14 mouse cellular contexts compared by ENCODE assay signal in genomic region chr17:86410496-86410895, GRCm38 (mm10).
DNase-seq lines count a peak whose midpoint lies in the region; ATAC-seq lines count a peak whose summit lies in the region.
"Had no signal": no experiment of that assay in that cellular context is flagged by ENCODE, and none has a peak within 500 bp of the region (broad histone marks: within the 10 kb centered on the region; RNA-seq: fewer than 3 reads in every experiment).

No protein-coding gene starts in this region.

- H3K4me3 ChIP-seq in heart, embryonic 10.5 days = no peak overlapping the region
- H3K4me3 ChIP-seq in hindbrain, embryonic 10.5 days = no peak overlapping the region
- no peak overlapping the region for H3K4me3 ChIP-seq in neural tube, embryonic 13.5 days
- H3K4me3 ChIP-seq: embryonic facial prominence, embryonic 13.5 days; kidney, embryonic 15.5 days; myocyte had no signal

- H3K9me3 ChIP-seq in heart, embryonic 10.5 days = no peaks in the 10 kb centered on the region
- no peaks in the 10 kb centered on the region for H3K9me3 ChIP-seq in hindbrain, embryonic 10.5 days
- no peaks in the 10 kb centered on the region for H3K9me3 ChIP-seq in neural tube, embryonic 13.5 days
- H3K9me3 ChIP-seq: embryonic facial prominence, embryonic 13.5 days; kidney, embryonic 15.5 days had no signal

- peaks cover 47% of the 10 kb centered on the region for H3K4me1 ChIP-seq in heart, embryonic 10.5 days
- peaks cover 58% of the 10 kb centered on the region for H3K4me1 ChIP-seq in hindbrain, embryonic 10.5 days (replicated peaks)
- H3K4me1 ChIP-seq in neural tube, embryonic 13.5 days (replicated peaks) = peaks cover 54% of the 10 kb centered on the region

- no peak overlapping the region for H3K4me2 ChIP-seq in neural tube, embryonic 13.5 days
- H3K4me2 ChIP-seq: embryonic facial prominence, embryonic 13.5 days; kidney, embryonic 15.5 days had no signal

- no peaks in the 10 kb centered on the region for H3K36me3 ChIP-seq in heart, embryonic 10.5 days
- no peaks in the 10 kb centered on the region for H3K36me3 ChIP-seq in hindbrain, embryonic 10.5 days
- no peaks in the 10 kb centered on the region for H3K36me3 ChIP-seq in neural tube, embryonic 13.5 days
- H3K36me3 ChIP-seq: embryonic facial prominence, embryonic 13.5 days; kidney, embryonic 15.5 days had no signal

- 87% methylated on average over 12 of the region's 12 CpGs for WGBS in heart, embryonic 10.5 days
- 73% methylated on average over 12 of the region's 12 CpGs for WGBS in hindbrain, embryonic 10.5 days
- 36% methylated on average over 12 of the region's 12 CpGs for WGBS in neural tube, embryonic 13.5 days

- H3K27ac ChIP-seq in heart, embryonic 10.5 days = peak overlapping the region; percentile 49; the same call in 1 of the 2 replicates
- peak overlapping the region; percentile 53; the same call in 1 of the 2 replicates for H3K27ac ChIP-seq in hindbrain, embryonic 10.5 days
- peak overlapping the region; percentile 57 for H3K27ac ChIP-seq in neural tube, embryonic 13.5 days (replicated peaks)
- H3K27ac ChIP-seq: embryonic facial prominence, embryonic 13.5 days; kidney, embryonic 15.5 days had no signal

- no peak for DNase-seq in heart, embryonic 10.5 days (ENCODE audit: low spot score)
- no peak for DNase-seq in heart, adult 18-20 months
- no peak for DNase-seq in hindbrain, embryonic 10.5 days (ENCODE audit: low spot score)
- peak; percentile 31 for DNase-seq in mesoderm, embryonic 11.5 days (ENCODE audit: low read depth, low spot score)
- no peak for DNase-seq in right cerebral cortex, postnatal 36 days (ENCODE audit: low spot score in 2 of 2)
- no peak for DNase-seq in spleen, postnatal 4 days (ENCODE audit: low spot score in 2 of 2)
- DNase-seq: adrenal gland, postnatal 14 days; cerebellum, postnatal 14 days; gastrocnemius, postnatal 25 days; lung, postnatal 4 days had no signal

- H3K27me3 ChIP-seq in heart, embryonic 10.5 days (ENCODE audit: insufficient read depth, poor library complexity, severe bottlenecking) = no peaks in the 10 kb centered on the region
- H3K27me3 ChIP-seq in hindbrain, embryonic 10.5 days (ENCODE audit: insufficient read depth, poor library complexity, severe bottlenecking) = peaks cover 17% of the 10 kb centered on the region
- no peaks in the 10 kb centered on the region for H3K27me3 ChIP-seq in neural tube, embryonic 13.5 days
- H3K27me3 ChIP-seq: embryonic facial prominence, embryonic 13.5 days; kidney, embryonic 15.5 days had no signal

- peak; percentile 44; the same call in 1 of the 2 replicates for ATAC-seq in neural tube, embryonic 13.5 days (ENCODE audit: low read depth)

- H3K9ac ChIP-seq in neural tube, embryonic 13.5 days = peak overlapping the region; percentile 14; the same call in 1 of the 2 replicates
- H3K9ac ChIP-seq: embryonic facial prominence, embryonic 13.5 days; kidney, embryonic 15.5 days had no signal
